Mouse (Mus musculus) stomach, postnatal 0 days (tissue): ENCODE results near the gene Tmem38b.

Source experiments
- CTCF ChIP-seq: IDR thresholded peaks from 2 replicates; pipeline ENCODE4 v1.5.1; 2016; ENCODE audit warnings: antibody characterized with exemption, low read depth, mild to moderate bottlenecking, moderate library complexity
- EP300 ChIP-seq: optimal IDR thresholded peaks from 2 replicates; pipeline ENCODE3; 2016; ENCODE audit warnings: antibody characterized with exemption

- TF ChIP-seq EP300 (no peak), CTCF (no peak)
Measured at GRCm38 (mm10) chr4:53824831-53825230, 1.0 kb upstream of the Tmem38b start.
